Mouse (Mus musculus) midbrain, postnatal 0 days (tissue): Measurements from ENCODE around the gene Sgpl1. TPM values are rescaled to one million over a fixed set of nuclear protein-coding genes. Genes with fewer than 3 reads are reported as not detected.
A peak's percentile ranks its signal among the peaks of the same experiment; 100 is the strongest.

ENCODE experiments used
- ATAC-seq: fragments of 200-750 bp; cut with Nextera tagmentation; 2 replicates; pipeline ENCODE4 v1.8.0; 2017; ENCODE audit warnings: moderate number of reproducible peaks, mild to moderate bottlenecking, moderate TSS enrichment, moderate library complexity; ENCODE audit not compliant: low FRiP score
- DNase-seq: peaks from one replicate; pipeline ENCODE4 v3.0.0-alpha.2; 2015; ENCODE audit warnings: low spot score
- H3K27ac ChIP-seq: fragments of 300-500 bp; sonication (generic); 2 replicates; pipeline ENCODE4 v1.5.1; 2014; ENCODE audit warnings: low read depth, mild to moderate bottlenecking, low read length, mixed read lengths
- H3K27me3 ChIP-seq: fragments of 300-500 bp; sonication (generic); 2 replicates; pipeline ENCODE4 v1.6.1; 2014; ENCODE audit warnings: low read length, control low read depth, mixed read lengths; ENCODE audit not compliant: insufficient read depth
- H3K36me3 ChIP-seq: fragments of 300-500 bp; sonication (generic); 2 replicates; pipeline ENCODE4 v1.6.1; 2014; ENCODE audit warnings: low read length, control low read depth, mixed read lengths; ENCODE audit not compliant: insufficient read depth
- H3K4me1 ChIP-seq: fragments of 300-500 bp; sonication (generic); 2 replicates; pipeline ENCODE4 v1.6.1; 2014; ENCODE audit warnings: mild to moderate bottlenecking, control low read depth, antibody characterized with exemption, low read length, mixed read lengths; ENCODE audit not compliant: insufficient read depth
- H3K4me2 ChIP-seq: fragments of 300-500 bp; sonication (generic); 2 replicates; pipeline ENCODE4 v1.6.1; 2014; ENCODE audit warnings: low read depth, mild to moderate bottlenecking, low read length, mixed read lengths; ENCODE audit not compliant: poor library complexity, severe bottlenecking
- H3K4me3 ChIP-seq: fragments of 300-500 bp; sonication (generic); 2 replicates; pipeline ENCODE4 v1.5.1; 2014; ENCODE audit warnings: low read depth, mild to moderate bottlenecking, low read length, moderate library complexity
- H3K9ac ChIP-seq: fragments of 300-500 bp; sonication (generic); replicated peaks from 2 replicates; pipeline ENCODE4 v1.6.1; 2014; ENCODE audit warnings: mild to moderate bottlenecking, low read length, moderate library complexity, mixed read lengths; ENCODE audit not compliant: poor library complexity, severe bottlenecking
- H3K9me3 ChIP-seq: fragments of 300-500 bp; sonication (generic); 2 replicates; pipeline ENCODE4 v1.6.1; 2016; ENCODE audit warnings: low read length, control low read depth
- CTCF ChIP-seq: IDR thresholded peaks from 2 replicates; pipeline ENCODE4 v1.5.1; 2016; ENCODE audit warnings: antibody characterized with exemption, mild to moderate bottlenecking
- WGBS: fragments of 180-500 bp; shearing (Covaris S2); extraction: QIAGEN DNeasy Blood & Tissue Kit; methylation state at CpG from one replicate; pipeline ENCODE4 v1.1.7; 2014; 5-methylcytosine and 5-hydroxymethylcytosine counted together
- polyA plus RNA-seq: library from polyadenylated mRNA; unstranded; fragments of >200 nt; fragmentation: Nextera tagmentation; extraction: Ambion mirVana; gene quantifications from 2 replicates; pipeline ENCODE4 v1.2.1, GENCODE M21; 2015
- total RNA-seq: library from RNA; depleted of rRNA; stranded (reverse); fragments of >200 nt; gene quantifications from 2 replicates; pipeline ENCODE4 v1.2.3, GENCODE M21; 2014; rRNA removed

The Sgpl1 gene
- total RNA-seq (43.9 and 51.8 TPM in 2 replicates), polyA plus RNA-seq (30.1 and 30.5 TPM in 2 replicates)

DNA sequence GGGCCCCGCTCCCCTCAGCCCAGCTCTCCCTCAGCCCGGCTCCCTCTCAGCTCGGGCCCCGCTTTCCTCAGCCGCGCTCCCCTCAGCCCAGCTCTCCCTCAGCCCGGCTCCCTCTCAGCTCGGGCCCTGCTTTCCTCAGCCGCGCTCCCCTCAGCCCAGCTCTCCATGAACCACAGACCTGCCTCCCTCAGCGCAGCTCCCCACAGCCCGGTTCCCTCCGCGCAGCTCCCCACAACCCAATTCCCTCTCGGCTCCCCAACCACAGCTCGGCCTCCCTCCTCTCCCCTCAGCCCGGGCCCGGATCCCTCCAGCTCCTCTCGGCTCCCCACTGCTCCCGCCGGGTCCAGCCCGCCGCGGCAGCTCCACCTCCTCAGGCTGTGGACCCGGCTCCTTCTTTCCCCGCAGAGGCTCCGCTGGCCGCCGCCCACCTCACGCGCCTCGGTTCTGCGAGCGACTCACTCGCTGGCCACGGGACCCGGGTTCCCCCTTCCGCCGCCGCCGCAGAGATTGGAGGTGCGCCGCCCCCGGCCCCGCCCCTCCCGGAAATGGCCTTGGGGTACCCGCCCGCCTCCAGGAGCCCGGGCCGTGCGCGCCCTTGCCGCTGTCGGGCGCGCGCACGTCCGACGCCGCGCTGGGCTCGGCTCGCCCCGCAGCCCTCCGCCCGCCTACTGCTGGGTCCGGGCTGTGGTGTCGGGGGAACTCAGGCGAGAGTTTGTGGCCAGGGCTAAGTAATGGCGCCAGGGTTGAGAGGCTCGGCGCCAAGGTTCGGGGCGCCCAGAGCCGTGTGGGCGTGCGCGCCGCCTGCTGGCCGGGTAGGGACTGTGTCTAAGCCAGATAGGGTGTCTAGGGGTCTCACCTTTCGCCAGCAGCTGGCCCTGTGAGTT, at the start of gene Sgpl1:
Gene Sgpl1 (minus strand): TSS at position 547 of the 884 bp plus-strand sequence.
- Histone ChIP-seq H3K9ac (peak within 1 kb of the TSS; percentile 87), H3K27ac (peak within 1 kb of the TSS; percentile 90), H3K4me2 (peak within 1 kb of the TSS; percentile 89), H3K9me3 (no peaks in the 10 kb centered on the region), H3K4me1 (no peaks in the 10 kb centered on the region), H3K4me3 (peak within 1 kb of the TSS; percentile 83), H3K27me3 (no peaks in the 10 kb centered on the region), H3K36me3 (no peaks in the 10 kb centered on the region)
- WGBS: 1% methylated on average over 74 of the region's 82 CpGs
- TF ChIP-seq CTCF: peak; percentile 78
- DNase-seq (peak; percentile 94), ATAC-seq (peak; percentile 86)

DNA sequence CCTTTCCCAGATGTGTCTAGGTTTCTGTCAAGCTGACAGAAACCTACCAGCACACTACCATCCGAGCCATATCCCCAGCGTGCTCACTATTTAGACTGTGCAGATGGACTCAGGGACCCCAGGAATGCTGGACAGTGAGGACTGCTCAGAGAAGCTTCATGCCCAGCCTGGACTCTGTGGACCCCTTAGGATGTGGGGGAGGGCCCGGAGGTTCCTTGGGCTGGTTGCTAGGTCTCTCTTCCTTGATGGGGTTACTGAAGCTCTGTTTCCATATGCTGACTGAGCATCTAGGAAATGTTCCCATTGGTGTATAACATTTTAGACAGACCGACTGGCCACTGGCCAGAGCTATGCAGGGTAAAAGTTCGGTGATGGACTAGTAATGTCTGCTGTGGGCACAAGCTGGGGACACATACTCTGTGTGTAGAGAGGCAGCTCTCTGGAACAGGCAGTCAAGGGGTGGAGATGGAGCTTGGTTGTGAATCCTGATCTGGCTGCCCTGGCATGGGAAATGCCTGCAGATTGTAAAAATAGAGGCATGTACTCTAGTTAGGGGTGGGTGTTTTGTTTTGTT, 48.3 kb upstream of the Sgpl1 start:
- Histone ChIP-seq H3K27me3 (no peaks in the 10 kb centered on the region), H3K9ac (no peak overlapping the region), H3K9me3 (no peaks in the 10 kb centered on the region), H3K4me1 (no peaks in the 10 kb centered on the region), H3K4me3 (no peak overlapping the region), H3K27ac (no peak overlapping the region), H3K36me3 (no peaks in the 10 kb centered on the region), H3K4me2 (no peak overlapping the region)
- TF ChIP-seq CTCF: no peak
- 90% methylated on average over 5 of the region's 5 CpGs for WGBS
- ATAC-seq (no peak), DNase-seq (no peak)

DNA sequence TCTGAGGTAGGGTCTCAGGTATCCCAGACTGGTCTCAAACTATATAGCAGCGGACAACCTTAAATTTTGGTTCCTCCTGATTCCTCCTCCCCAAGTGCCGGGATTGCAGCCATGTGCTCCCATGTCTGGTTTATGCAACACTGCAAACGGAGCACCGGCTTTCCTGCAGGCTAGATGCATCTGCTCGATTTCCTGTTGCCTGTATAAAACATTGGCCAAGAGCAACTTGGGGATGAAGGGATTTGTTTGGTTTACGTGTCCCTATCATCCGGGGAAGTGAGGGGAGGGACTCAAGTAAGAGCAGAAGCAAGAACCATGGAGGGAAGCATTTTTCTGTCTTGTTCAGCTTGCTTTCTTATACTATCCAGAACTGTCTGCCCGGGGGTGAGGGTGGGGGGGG, 47.7 kb upstream of the Sgpl1 start:
- Histone ChIP-seq H3K4me2 (no peak overlapping the region), H3K36me3 (no peaks in the 10 kb centered on the region), H3K27me3 (no peaks in the 10 kb centered on the region), H3K4me1 (no peaks in the 10 kb centered on the region), H3K4me3 (no peak overlapping the region), H3K9ac (no peak overlapping the region), H3K9me3 (no peaks in the 10 kb centered on the region), H3K27ac (no peak overlapping the region)
- no peak for DNase-seq
- ATAC-seq: no peak
- WGBS: 90% methylated on average over 8 of the region's 8 CpGs
- TF ChIP-seq CTCF: no peak

DNA sequence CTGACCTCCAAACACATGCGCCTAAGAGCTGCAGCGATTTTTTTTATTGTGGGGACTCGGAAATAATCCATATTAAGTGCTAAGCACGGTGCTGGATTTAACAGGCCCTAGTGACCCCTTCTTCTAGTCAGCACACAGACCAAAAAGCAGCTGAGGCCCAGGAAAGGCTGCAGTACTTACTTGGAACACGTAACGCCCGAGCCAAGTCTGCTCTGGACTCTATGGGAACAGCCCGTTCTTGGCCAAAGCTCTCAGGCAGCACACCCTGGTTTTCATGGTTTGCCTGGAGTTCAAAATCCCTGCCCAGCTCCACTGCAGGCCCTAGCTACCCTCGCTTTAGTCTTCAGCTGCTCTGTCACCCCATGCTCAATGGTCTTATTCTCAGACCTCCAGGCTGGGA, 47.1 kb upstream of the Sgpl1 start:
- no peak overlapping the region for H3K9ac ChIP-seq
- H3K36me3 ChIP-seq: no peaks in the 10 kb centered on the region
- WGBS: 80% methylated on average over 9 of the region's 9 CpGs
- no peak for TF ChIP-seq CTCF
- no peaks in the 10 kb centered on the region for H3K27me3 ChIP-seq
- H3K9me3 ChIP-seq: no peaks in the 10 kb centered on the region
- H3K4me1 ChIP-seq: no peaks in the 10 kb centered on the region
- ATAC-seq (no peak), DNase-seq (no peak)
- no peak overlapping the region for H3K4me2 ChIP-seq
- H3K4me3 ChIP-seq: no peak overlapping the region
- no peak overlapping the region for H3K27ac ChIP-seq

DNA sequence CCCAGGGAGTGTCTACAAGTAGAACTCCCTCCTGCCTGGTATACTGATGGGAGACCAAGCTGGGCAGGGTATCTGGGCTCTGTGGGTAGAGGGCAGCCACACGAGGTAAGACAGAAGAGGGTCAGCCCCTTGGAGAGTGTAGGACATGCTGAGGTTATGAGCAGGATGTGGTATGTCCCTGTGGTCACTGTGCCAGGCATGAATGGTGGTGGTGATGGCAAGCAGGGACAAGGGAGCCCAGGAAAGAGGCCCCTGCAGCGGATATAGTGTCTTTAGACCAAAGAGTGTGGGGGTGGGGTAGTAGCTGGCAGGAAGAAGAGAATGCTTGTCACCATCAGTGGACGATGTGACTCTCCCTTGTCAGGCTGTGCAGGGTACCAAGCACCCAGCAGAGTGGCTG, 40.5 kb upstream of the Sgpl1 start:
- Histone ChIP-seq H3K4me1 (no peaks in the 10 kb centered on the region), H3K27me3 (no peaks in the 10 kb centered on the region), H3K27ac (no peak overlapping the region), H3K4me3 (no peak overlapping the region), H3K9ac (no peak overlapping the region), H3K36me3 (no peaks in the 10 kb centered on the region), H3K9me3 (no peaks in the 10 kb centered on the region), H3K4me2 (no peak overlapping the region)
- TF ChIP-seq CTCF: no peak
- WGBS: 73% methylated on average over 3 of the region's 3 CpGs
- DNase-seq (no peak), ATAC-seq (no peak)

DNA sequence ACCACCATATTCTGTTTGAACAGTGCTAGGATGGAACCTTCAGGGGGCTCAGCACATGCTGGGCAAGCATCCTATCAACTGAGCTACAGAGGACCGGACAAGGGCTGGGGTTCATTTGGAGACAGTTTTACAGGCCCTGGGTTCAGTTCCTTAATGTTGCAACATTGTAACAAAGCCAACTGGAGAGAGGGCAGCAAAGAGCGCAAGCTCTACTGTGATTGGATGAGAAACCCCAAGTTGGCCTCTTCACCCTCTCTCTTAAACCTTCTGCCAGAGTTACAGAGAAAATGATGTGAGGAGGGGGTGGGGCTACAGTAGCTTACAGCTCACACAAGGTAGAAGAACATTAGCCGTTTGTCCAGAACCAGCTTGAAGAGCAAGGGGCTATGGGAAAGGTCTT, 39.5 kb upstream of the Sgpl1 start:
- no peak overlapping the region for H3K9ac ChIP-seq
- H3K4me1 ChIP-seq: no peaks in the 10 kb centered on the region
- no peaks in the 10 kb centered on the region for H3K9me3 ChIP-seq
- H3K4me3 ChIP-seq: no peak overlapping the region
- H3K36me3 ChIP-seq: no peaks in the 10 kb centered on the region
- no peak overlapping the region for H3K4me2 ChIP-seq
- DNase-seq (no peak), ATAC-seq (no peak)
- 86% methylated on average over 3 of the region's 3 CpGs for WGBS
- H3K27ac ChIP-seq: no peak overlapping the region
- no peak for TF ChIP-seq CTCF
- no peaks in the 10 kb centered on the region for H3K27me3 ChIP-seq
